Mouse (Mus musculus) stomach, postnatal 0 days (tissue): ENCODE measurements at regions not wholly inside any gene's neighbourhood (a gene's known extent, or its start where the extent isn't known, plus 50 kb on each side); places are given as distances from the start of the nearest gene placed in this dataset.

Source experiments
- CTCF ChIP-seq: IDR thresholded peaks from 2 replicates; pipeline ENCODE4 v1.5.1; 2016; ENCODE audit warnings: antibody characterized with exemption, low read depth, mild to moderate bottlenecking, moderate library complexity
- EP300 ChIP-seq: optimal IDR thresholded peaks from 2 replicates; pipeline ENCODE3; 2016; ENCODE audit warnings: antibody characterized with exemption

DNA sequence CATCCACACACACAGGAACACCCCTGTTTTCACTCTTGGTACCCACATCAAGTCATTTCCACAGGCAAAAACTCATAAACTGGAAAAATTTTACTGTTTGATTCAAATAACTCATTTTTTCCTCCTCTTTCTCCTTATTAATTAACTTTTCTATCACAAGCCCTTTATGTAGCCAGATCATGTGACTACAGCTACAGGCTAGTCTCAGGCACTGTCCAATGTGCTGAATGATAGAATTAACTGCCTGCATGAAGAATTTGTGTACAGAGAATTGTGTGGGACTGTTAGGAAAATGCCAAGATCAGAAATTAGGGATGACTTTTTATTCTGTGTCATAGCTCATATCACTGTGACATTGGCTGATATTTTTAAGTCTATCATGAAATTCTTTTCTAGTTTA, 402.4 kb upstream of the Got2 start:
- TF ChIP-seq CTCF: no peak
- no peak for TF ChIP-seq EP300
